Mouse (Mus musculus) T-helper 1 cell (primary cell): ENCODE measurements around the gene Alg5.
"Not testable (repeated sequence)": the region's sequence is repeated elsewhere in the genome, so short reads cannot be mapped to it uniquely, and the experiment has no call there.

Source experiments
- in situ Hi-C: fragments of 300-600 bp; cut with MboI, MseI; formaldehyde crosslinking; loops from one replicate; pipeline ENCODE4 v1.15.1; 2025; ENCODE audit warnings: high pct_unique_total_duplicates

Alg5 gene

GRCm38 (mm10) chr3:54735247-54736046 lies at the start of gene Alg5, which contains the start of gene Exosc8:
TSS of gene Alg5 (plus strand) at chr3:54735539.
TSS of gene Exosc8 (minus strand) at chr3:54735393.
- in situ Hi-C loops, result loop anchor here (25.0 kb wide), 1 partner anchor 873 kb away; the partner anchor contains the start of gene Ufm1

DNA sequence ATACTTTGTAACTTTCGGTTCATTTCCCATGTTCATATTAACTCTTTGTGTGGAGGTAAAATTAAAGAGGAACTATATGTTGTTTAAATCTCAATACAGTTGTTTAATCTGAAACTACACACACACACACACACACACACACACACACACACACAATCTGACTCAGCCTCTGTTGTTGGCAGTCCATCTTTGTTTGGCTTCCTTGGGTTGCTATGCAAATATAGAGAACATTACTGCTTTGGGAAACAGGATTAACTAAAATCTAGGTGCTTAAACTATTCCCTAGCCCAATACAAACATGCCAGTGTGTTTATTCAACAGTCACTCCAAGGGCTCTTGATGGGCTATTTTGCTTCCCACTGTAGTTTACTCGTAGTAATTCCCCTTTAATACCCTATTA lies 48.1 kb upstream of the Alg5 start:
- in situ Hi-C loops, result loop anchor here (5.0 kb wide), 1 partner anchor 330 kb away; no protein-coding TSS in a partner anchor

GRCm38 (mm10) chr3:54689091-54689490 lies 46.2 kb upstream of the Alg5 start:
- in situ Hi-C loops, result loop anchor here (5.0 kb wide), 1 partner anchor 332 kb away; no protein-coding TSS in a partner anchor

- in situ Hi-C loops, result no loop called here
These were observed 42.9 kb upstream of the Alg5 start, which contains the start of gene Supt20 for GRCm38 (mm10) chr3:54692202-54693055. TSS of gene Supt20 (plus strand) at chr3:54692807.

GRCm38 (mm10) chr3:54693056-54693415 lies 42.3 kb upstream of the Alg5 start:
- in situ Hi-C loops, result no loop called here

GRCm38 (mm10) chr3:54699759-54700301 lies 35.5 kb upstream of the Alg5 start:
- in situ Hi-C loops, result no loop called here

DNA sequence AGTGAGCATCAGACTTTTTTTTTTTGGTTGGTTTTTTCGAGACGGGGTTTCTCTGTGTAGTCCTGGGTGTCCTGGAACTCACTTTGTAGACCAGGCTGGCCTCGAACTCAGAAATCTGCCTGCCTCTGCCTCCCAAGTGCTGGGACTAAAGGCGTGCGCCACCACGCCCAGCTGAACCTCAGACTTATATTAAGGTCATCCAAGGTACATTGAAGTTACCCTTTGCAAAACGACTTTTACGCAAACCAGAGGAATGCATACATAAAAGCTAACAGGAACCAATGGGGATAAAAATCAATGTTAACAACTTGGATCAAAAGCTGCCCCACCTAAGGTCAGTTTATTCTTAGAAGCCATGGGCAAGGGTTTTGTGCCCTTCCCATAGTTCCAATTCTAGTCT lies 31.2 kb upstream of the Alg5 start:
- in situ Hi-C loops, result not testable (repeated sequence)

GRCm38 (mm10) chr3:54708972-54709371 lies 26.4 kb upstream of the Alg5 start:
- in situ Hi-C loops, result no loop called here

- in situ Hi-C loops, result no loop called here
These were observed 21.1 kb upstream of the Alg5 start, which contains the start of gene Gm21958 for GRCm38 (mm10) chr3:54714253-54714652. TSS of gene Gm21958 (minus strand) at chr3:54714353.

DNA sequence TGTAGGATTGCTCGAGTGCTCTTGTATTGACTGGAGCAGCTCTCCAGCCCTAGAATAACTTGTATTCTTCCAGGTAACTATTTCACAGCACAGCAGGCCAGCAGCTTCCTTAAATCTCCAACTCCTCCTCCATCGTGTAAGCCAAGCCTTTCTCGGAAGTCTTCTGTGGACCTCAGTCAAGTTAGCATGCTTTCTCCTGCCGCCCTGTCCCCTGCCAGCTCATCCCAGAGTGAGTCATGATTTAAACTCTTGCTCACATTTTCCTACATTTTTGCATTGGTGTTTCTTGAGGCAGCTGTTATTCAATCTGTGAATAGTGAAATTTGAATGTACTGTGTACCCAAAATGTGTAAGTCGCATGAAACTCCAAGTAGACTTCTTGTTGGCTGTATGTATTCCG lies 19.9 kb upstream of the Alg5 start:
- in situ Hi-C loops, result no loop called here

DNA sequence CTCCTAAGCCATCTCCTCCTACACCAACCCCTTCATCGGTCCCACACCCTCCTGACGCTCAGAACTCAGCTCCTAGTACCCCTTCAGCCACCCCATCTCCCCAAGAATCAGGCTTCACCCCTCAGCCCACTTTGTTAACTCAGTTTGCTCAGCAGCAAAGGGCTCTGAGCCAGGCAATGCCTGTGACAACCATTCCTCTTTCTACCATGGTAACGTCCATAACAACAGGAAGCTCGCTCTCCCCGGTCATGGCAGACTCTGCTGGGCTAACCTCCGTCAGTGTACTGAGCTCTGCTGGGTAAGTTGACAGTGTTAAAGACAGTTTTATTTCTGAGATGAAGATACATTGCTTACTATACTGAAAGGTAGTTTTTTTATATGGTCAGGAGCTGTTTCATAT lies 18.0 kb upstream of the Alg5 start:
- in situ Hi-C loops, result no loop called here

DNA sequence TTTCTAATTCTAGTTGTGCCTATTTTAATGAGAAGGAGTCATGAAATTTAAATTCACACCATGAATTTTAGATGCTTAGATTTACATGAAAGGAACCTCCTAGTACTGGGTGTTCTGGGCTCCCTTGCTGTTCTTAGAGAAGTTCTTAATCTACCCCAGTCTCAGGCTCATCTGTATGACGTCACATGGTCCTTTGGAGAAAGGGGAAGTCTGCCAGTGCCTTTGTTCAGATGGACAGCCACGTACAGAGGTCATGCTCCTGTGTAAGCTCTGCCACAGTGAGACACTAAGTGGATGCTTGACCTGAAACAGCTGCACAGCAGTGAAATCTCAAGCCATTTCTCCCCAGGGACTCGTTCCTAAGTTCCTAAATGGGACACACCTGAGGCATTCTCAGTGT lies 16.4 kb upstream of the Alg5 start:
- in situ Hi-C loops, result no loop called here

DNA sequence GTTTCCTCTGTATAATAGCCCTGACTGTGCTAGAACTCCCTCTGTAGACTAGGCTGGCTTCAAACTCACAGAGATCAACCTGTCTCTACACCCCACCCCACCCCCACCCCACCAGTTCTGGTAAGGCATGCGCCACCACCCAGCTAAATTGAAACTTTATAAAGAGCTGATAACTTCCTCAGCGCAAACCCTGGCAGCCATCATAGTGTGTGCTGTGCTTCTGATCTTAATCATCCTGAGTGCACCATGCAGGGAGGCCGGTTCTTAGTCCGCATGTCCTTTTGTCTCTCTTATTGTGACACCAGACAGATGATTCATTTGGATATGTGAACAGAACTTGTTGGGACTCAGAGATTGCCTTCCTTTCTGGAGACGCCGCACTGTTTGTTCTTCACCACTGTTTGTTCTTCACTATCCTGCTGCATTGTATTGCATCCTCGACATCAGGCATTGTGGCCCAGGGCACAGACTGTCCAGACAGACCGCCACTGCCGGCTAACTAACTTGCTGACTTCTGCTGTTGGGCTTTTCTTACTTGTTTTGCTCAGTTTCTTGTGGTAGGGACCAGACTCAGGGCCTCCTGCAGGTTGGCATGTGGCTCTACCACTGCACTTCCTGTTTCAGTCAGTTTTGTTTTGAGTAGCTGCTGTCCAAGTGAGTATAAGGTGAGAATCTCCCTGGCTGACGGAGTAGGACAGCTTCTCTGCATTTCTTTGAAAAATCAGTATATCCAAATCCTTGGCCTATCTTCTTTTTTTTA lies 11.4 kb upstream of the Alg5 start:
- in situ Hi-C loops, result no loop called here

DNA sequence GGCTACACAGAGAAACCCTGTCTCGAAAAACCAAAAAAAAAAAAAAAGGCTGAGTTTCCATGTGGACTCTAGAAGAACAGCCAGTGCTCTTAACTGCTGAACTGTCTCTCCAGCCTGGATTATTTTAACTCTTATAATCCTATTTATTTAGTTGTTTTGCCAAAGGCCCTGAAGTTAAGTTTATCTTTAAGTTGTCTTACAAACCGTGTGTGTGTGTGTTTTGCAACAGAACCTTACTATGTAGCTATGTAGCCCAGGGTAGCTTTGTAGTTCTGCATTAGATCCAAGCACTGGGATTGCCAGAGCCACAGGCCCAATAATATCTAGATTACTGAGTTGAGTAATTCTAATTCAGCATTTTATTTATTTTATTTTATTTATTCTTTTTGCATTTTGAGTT lies 10.0 kb upstream of the Alg5 start:
- in situ Hi-C loops, result loop anchor here (25.0 kb wide), 1 partner anchor 863 kb away; the partner anchor contains the start of gene Ufm1

GRCm38 (mm10) chr3:54727588-54727987 lies 7.8 kb upstream of the Alg5 start:
- in situ Hi-C loops, result loop anchor here (25.0 kb wide), 1 partner anchor 865 kb away; the partner anchor contains the start of gene Ufm1

GRCm38 (mm10) chr3:54728100-54728499 lies 7.2 kb upstream of the Alg5 start:
- in situ Hi-C loops, result loop anchor here (25.0 kb wide), 1 partner anchor 866 kb away; the partner anchor contains the start of gene Ufm1

GRCm38 (mm10) chr3:54731626-54732150 lies 3.7 kb upstream of the Alg5 start:
- in situ Hi-C loops, result loop anchor here (25.0 kb wide), 1 partner anchor 869 kb away; the partner anchor contains the start of gene Ufm1

DNA sequence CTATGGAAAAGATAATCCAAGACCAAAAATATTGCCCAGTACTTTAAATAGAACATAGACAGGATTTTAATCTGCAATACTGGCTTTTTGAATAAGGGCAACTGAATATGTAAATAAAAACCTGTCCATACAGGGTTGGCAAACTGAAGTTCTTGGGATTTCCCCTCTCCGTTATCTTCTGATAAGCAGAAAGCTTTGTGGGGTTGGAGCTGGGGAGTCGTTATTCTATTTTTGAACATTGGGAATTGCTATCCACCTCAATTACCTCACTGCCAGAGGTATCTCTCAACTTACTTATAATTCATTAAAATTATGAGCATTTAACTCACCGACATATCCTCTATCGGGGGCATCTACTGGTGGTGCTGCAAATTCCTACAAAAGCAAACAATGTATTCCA lies 3.0 kb upstream of the Alg5 start:
- in situ Hi-C loops, result loop anchor here (25.0 kb wide), 1 partner anchor 870 kb away; the partner anchor contains the start of gene Ufm1

DNA sequence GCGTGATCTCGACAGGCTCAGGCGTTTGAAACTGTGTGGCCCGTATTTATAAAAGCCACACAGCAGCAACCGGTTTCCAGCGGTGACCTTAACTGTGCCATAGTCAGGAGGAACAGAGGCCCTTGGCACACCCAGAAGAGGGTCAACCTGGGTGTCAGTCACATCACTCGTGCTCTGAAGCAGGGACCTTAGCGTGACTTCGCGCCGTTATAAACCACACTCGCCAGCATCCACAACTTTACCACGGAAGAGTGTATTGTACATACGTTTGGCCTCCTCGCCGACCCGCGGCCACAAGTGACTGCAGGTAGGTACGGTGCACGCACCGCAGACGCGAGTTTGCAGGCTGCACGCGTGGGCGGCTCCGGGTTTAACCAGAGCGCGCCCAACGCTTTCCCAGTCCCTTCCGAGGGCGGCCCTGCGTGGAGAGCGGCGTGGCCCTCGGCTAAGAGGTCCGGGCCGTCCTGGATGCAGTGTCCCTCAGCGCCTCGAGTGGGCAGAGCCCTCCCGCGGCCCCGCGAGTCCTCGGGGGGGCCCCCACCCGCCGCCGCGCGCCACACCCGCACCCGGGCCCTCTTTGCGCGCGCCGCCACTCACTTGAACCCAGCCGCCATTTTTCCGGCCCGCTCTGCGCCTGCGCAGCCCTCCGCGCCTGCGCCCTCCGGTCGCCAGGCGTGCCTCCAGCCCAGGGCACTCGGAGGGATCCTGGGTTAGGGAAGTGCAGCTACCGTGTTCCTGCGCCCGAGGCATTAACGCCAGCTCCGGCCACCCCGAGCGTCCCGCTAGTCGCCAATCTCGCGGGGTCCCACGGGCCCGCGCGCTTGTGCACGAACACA lies 710 bp upstream of the Alg5 start:
- in situ Hi-C loops, result loop anchor here (25.0 kb wide), 1 partner anchor 872 kb away; the partner anchor contains the start of gene Ufm1
